Mouse (Mus musculus) T-helper 1 cell (primary cell): ENCODE data around the gene 4933430I17Rik.
"Not testable (repeated sequence)": the region's sequence is repeated elsewhere in the genome, so short reads cannot be mapped to it uniquely, and the experiment has no call there.

ENCODE experiments used
- in situ Hi-C: fragments of 300-600 bp; cut with MboI, MseI; formaldehyde crosslinking; loops from one replicate; pipeline ENCODE4 v1.15.1; 2025; ENCODE audit warnings: high pct_unique_total_duplicates

Gene 4933430I17Rik

DNA sequence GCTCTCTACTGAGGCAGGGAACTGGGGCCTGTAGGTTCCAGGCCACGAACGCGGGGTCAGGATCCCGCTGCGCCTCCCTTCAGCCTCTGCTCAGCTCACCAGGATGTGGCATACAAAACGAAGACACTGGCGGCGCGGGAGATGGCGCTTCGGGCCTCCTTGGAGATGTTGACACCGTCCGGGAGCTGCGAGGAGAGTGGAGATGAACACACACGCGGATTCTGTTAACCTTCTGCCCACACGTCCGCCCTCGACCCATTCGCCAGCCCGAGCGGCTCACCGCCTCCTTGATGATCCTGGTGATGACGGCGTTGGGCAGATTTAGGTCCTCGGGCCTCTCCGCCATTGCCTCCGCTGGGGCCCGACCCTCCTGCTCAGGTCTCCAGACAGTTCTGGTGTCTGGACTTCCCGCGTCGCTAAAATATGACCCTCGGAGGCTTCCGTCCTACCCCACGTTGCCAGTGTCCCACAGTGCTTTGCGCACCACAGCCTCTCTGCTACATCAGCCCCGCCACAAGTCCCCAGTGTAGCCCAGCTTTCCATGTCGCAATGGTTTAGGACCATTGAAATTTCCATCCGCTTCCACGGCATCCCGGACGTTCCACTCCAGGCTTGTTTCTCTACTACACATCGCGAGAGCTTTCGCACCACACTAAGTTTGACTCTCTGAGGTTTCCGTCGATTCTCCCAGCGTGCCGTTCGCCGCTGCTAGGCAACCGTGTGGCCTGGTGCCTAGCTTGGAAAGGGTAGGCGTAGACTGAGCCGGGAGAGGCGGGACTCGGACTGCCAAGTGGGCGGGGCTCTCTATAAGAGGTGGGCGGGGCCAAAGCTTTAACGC lies at the start of gene 4933430I17Rik, which contains the start of gene Pole3:
4933430I17Rik (plus strand) TSS at position 719 of the 838 bp plus-strand sequence.
Pole3 (minus strand) TSS at position 418 of the 838 bp plus-strand sequence.
- in situ Hi-C loops: loop anchor here (10.0 kb wide), 1 partner anchor 880 kb away; the partner anchor contains the start of gene Akna

DNA sequence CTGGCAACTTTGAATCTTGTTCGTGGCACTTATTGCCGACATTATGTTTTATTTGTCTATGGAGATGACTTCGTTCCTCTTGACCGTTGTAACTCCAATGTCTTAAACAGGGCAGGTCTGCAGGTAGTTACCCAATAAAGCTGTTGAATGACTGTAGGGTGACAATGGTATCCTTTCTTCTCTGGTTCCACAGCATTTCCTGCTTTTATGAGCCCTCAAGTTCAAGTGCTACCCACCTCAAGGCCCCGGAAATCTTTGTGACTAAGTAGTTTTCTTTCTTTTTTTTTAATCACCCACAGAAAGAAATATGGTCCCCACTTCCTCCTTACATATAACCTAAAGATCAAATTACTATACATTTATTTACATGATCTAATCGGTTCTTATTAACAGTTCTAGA lies 49.4 kb upstream of the 4933430I17Rik start:
- in situ Hi-C loops: no loop called here

DNA sequence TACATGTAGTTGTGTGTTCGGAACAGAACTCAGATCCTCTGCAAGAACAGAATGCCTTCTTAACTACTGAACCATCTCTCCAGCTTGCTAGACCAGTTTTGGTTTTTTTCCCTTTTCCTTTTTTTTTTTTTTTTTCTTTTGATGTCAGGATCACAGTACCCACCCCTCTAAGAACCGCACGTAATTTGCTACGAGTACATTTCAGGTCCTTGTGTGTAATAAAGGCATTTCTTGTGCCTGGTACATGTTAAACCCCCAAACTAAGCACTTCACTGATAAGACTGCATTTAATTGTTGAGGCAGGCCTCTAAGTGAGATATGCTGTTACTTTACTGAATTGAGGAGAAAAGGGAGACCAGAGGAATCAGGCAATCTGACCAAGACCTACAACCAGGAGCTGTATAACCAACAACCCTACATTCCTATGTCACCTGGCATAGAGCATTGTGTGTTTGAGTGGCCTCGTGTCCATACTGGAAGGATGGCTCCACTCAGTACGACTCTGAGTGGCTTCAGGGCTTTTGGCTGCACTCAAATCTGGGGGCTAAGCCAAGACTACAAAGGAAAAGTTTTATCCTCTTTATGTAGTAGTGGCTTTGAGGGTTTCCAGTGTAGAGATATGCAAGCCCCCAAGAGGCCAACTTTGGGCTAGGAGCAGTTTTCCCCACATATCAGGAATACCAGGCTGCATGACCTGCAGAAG lies 47.5 kb upstream of the 4933430I17Rik start:
- in situ Hi-C loops: no loop called here

- in situ Hi-C loops: not testable (repeated sequence)
Observed at GRCm38 (mm10) chr4:62479593-62479936, 45.6 kb upstream of the 4933430I17Rik start.

- in situ Hi-C loops: no loop called here
Observed at GRCm38 (mm10) chr4:62479937-62480708, 45.0 kb upstream of the 4933430I17Rik start, which contains the start of gene Bspry. TSS of gene Bspry (plus strand) at chr4:62480053.

GRCm38 (mm10) chr4:62480709-62481605 lies 44.2 kb upstream of the 4933430I17Rik start:
- in situ Hi-C loops: no loop called here

DNA sequence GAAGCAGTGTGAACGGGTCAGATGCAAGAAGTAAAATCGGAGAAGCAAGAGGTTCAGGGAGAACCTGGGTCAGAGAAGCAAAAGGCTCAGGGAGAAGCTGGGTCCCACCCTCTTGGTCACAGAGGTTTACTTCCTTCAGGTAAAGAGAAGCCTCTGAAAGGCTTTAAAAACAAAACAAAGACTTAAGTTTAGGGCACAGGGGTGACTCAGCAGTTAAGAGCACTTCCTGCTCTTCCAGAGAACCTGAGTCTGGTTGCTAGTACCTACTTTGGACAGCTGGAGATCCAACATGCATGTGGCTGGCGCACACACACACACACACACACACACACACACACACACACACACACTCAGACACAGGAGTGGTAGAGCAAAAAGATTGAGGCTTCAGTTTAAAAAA lies 40.2 kb upstream of the 4933430I17Rik start:
- in situ Hi-C loops: no loop called here

- in situ Hi-C loops: no loop called here
Observed at GRCm38 (mm10) chr4:62485450-62486161, 39.6 kb upstream of the 4933430I17Rik start.

GRCm38 (mm10) chr4:62486162-62486696 lies 38.9 kb upstream of the 4933430I17Rik start:
- in situ Hi-C loops: no loop called here

- in situ Hi-C loops: no loop called here
Observed at GRCm38 (mm10) chr4:62487172-62487571, 38.0 kb upstream of the 4933430I17Rik start.

DNA sequence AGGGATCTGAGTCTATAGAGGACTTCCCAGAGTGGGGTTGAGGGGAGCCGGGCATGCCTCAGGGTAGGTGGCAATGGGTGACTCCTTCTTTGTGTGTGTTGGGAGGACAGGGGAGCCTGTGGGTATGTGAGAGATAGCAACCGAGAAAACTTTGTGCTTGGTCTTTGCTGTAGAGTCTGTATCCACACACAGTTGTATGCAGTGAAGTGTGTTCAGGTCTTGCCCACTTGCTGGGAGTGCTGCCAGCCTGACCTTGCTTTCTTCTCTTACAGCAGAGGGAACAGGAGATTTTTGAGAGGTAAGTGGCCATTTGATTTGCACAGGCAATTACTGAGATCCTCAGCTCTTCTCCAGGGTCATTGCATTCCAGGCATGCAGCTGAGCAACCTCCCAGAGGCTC lies 37.3 kb upstream of the 4933430I17Rik start:
- in situ Hi-C loops: no loop called here

DNA sequence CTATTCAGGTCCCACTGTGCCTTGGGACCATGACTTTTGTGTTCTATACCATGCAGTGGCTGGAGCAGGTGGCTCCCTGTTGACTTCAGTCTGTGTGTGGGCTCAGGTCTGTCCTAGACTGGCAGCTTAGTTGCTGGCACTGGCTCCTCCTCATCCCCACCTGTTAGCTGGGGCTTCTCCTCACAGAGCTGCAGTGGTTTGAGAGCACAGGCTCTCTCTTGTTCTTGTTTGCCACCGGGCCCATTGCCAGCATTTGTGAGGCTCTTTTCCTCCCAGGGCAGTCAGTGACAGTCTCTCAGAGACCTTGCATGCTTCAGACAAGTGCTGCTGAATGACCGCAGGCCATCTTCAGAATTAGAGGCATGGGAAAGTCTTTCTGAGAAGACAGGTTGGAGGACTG lies 32.5 kb upstream of the 4933430I17Rik start:
- in situ Hi-C loops: no loop called here

DNA sequence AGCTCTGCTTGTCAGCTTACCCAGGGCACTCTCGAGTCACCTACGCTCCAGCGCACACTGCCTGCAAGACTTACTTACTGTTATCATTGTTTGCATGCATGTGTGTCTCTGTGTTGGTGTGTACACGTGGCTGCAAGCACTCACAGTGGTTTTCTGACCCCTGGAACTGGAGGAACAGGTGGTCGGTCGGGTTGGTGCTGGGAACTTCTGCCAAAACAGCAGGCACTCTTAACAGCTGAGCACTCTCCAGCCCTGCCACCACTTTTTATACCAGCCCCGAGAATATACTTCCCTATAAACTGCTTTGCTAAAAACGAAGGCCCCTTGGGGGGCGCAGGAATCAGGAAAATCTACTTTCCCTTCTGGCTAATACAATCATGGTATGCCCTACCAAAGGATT lies 30.9 kb upstream of the 4933430I17Rik start:
- in situ Hi-C loops: no loop called here

DNA sequence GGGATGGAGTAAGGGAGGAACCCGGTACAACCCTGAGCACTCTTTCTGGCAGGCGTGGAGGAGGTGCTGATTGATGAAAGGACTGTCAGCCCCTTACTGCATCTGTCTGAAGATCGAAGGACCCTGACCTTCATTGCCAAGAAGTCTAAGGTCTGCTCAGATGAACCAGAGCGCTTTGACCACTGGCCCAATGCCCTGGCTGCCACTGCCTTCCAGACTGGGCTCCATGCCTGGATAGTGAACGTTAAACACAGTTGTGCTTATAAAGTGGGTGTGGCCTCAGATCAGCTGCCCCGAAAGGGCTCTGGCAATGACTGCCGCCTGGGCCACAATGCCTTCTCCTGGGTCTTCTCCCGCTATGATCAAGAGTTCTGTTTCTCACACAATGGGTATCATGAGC lies 29.2 kb upstream of the 4933430I17Rik start:
- in situ Hi-C loops: no loop called here

DNA sequence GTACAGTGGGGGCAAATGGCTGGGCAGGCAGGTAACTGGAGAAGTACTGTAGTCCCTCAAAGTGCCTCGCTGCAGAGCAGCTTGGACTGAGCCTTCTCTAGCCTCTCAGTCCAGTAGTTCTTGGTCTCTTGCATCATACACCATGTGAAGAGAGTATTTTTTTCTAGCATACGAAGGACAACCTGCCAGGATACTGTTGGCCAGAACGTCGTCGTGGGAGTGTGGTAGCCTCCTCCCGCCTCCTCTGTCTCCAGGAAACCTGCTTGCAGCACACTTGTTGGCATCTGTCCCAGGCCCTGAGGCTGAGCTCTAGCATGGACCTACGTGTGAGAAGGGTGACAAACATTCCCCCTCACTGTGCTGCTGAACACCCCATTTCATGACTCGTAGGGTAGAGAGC lies 28.4 kb upstream of the 4933430I17Rik start:
- in situ Hi-C loops: no loop called here

- in situ Hi-C loops: no loop called here
Observed at GRCm38 (mm10) chr4:62500799-62501198, 24.4 kb upstream of the 4933430I17Rik start.

- in situ Hi-C loops: no loop called here
Observed at GRCm38 (mm10) chr4:62501534-62501933, 23.6 kb upstream of the 4933430I17Rik start.

- in situ Hi-C loops: no loop called here
Observed at GRCm38 (mm10) chr4:62501964-62502732, 23.0 kb upstream of the 4933430I17Rik start.

DNA sequence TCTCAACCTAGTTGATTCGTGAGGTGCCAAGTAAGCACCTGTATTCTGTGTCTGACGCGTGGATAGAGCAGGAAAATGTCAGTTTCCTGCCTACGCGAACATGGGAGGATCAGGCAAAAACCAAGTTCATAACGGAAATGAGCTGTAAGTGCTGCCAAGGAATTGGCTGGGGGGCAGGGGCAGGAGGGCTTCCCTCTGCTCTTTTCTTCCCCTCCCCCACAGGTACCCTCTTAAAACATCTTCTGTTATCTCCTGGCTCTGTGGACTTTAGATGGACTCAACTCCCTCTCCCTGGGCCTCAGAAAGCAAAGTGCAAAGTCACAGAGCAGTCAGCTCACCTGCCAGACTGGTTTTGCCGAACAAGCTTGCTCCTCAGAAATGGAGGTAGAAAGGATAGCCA lies 22.2 kb upstream of the 4933430I17Rik start:
- in situ Hi-C loops: no loop called here
